Mouse (Mus musculus): ENCODE data around the gene Gm20388. TPM values are rescaled to one million over a fixed set of nuclear protein-coding genes. Genes with fewer than 3 reads are reported as not detected.

Gene Gm20388
- polyA plus RNA-seq, 1 experiment from 2014 or later, result not detected

GRCm38 (mm10) chr8:123103285-123103684 is 3192.6 kb downstream of the Gm20388 start:
- H3K4me1 ChIP-seq (ENCODE audit: control insufficient read depth, insufficient read depth, low read length), result peaks cover 7% of the 10 kb centered on the region; the same call in 1 of the 2 replicates
- no peaks in the 10 kb centered on the region for H3K9me3 ChIP-seq (ENCODE audit: control insufficient read depth, low read length)
- H3K4me2 ChIP-seq (ENCODE audit: low read depth, severe bottlenecking), result peak overlapping the region; percentile 59
- H3K27me3 ChIP-seq (ENCODE audit: control insufficient read depth, insufficient read depth, low read length), result no peaks in the 10 kb centered on the region
- H3K27ac ChIP-seq (replicated peaks; ENCODE audit: low read depth, low read length), result no peak overlapping the region; the same call in 1 of the 2 replicates
- 18% methylated on average over 14 of the region's 15 CpGs for WGBS
- peak overlapping the region; percentile 96 for H3K9ac ChIP-seq (ENCODE audit: low read length)
- H3K36me3 ChIP-seq (ENCODE audit: control insufficient read depth, insufficient read depth, low read length), result peaks cover 11% of the 10 kb centered on the region
- ATAC-seq (ENCODE audit: insufficient number of reproducible peaks, low FRiP score, low TSS enrichment, low read depth) (no peak), DNase-seq (ENCODE audit: low spot score) (no peak)
- H3K4me3 ChIP-seq (ENCODE audit: low read depth, low read length), result peak overlapping the region; percentile 94

DNA sequence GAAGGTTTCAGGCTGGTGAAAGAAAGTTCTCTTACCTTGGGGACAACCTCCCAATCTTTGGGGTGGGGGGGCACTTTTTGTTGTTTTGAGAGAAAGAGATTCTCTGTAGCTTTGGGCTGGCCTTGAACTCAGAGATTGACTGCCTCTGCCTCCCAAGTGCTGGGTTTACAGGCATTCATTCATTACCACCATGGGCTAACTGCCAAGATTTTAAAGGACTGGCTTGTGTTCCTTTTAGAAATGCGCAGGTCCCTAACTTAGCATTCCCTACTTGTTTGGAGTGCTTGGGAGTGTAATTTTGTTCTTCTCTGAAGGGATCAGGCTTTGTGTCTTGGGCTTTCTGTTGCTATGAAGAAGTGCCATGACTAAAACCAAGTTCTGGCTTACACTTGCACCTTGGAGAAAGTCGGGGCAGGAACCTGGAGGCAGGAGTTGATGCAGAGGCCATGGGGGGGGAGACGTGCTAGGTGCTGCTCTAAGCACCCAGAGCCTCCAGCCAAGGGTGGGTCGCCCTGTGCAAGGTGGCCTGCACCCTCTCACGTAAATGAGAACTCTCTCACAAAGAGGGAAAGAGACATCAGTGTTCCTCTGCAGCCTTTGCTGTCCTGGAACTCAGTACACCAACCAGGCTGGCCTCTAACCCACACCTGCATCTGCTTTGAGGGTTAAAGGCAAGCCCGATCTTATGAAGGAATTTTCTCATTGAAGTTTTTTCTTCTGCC is 3193.6 kb downstream of the Gm20388 start:
- ATAC-seq (ENCODE audit: insufficient number of reproducible peaks, low FRiP score, low TSS enrichment, low read depth), result no peak

GRCm38 (mm10) chr8:123105553-123106326 is 3195.1 kb downstream of the Gm20388 start:
- no peak for ATAC-seq (ENCODE audit: insufficient number of reproducible peaks, low FRiP score, low TSS enrichment, low read depth)
- Histone ChIP-seq H3K9me3 (ENCODE audit: control insufficient read depth, low read length) (no peaks in the 10 kb centered on the region), H3K9ac (ENCODE audit: low read length) (no peak overlapping the region), H3K4me1 (ENCODE audit: control insufficient read depth, insufficient read depth, low read length) (peaks cover 7% of the 10 kb centered on the region; the same call in 1 of the 2 replicates), H3K27me3 (ENCODE audit: control insufficient read depth, insufficient read depth, low read length) (no peaks in the 10 kb centered on the region), H3K36me3 (ENCODE audit: control insufficient read depth, insufficient read depth, low read length) (peaks cover 11% of the 10 kb centered on the region), H3K27ac (replicated peaks; ENCODE audit: low read depth, low read length) (no peak overlapping the region), H3K4me2 (ENCODE audit: low read depth, severe bottlenecking) (no peak overlapping the region), H3K4me3 (ENCODE audit: low read depth, low read length) (no peak overlapping the region)
- peak; percentile 33 for DNase-seq (ENCODE audit: low spot score)
- WGBS, result 73% methylated on average over 5 of the region's 5 CpGs

More for the DNA sequence above, 3193.6 kb downstream of the Gm20388 start:
- Histone ChIP-seq H3K4me1 (ENCODE audit: control insufficient read depth, insufficient read depth, low read length) (peaks cover 7% of the 10 kb centered on the region; the same call in 1 of the 2 replicates), H3K9me3 (ENCODE audit: control insufficient read depth, low read length) (no peaks in the 10 kb centered on the region), H3K9ac (ENCODE audit: low read length) (peak overlapping the region; percentile 96; the same call in 1 of the 2 replicates), H3K27me3 (ENCODE audit: control insufficient read depth, insufficient read depth, low read length) (no peaks in the 10 kb centered on the region), H3K27ac (replicated peaks; ENCODE audit: low read depth, low read length) (no peak overlapping the region), H3K4me2 (ENCODE audit: low read depth, severe bottlenecking) (no peak overlapping the region; the same call in 1 of the 2 replicates), H3K36me3 (ENCODE audit: control insufficient read depth, insufficient read depth, low read length) (peaks cover 11% of the 10 kb centered on the region), H3K4me3 (ENCODE audit: low read depth, low read length) (peak overlapping the region; percentile 94; the same call in 1 of the 2 replicates)
- WGBS, result 85% methylated on average over 6 of the region's 6 CpGs
- no peak for DNase-seq (ENCODE audit: low spot score)

DNA sequence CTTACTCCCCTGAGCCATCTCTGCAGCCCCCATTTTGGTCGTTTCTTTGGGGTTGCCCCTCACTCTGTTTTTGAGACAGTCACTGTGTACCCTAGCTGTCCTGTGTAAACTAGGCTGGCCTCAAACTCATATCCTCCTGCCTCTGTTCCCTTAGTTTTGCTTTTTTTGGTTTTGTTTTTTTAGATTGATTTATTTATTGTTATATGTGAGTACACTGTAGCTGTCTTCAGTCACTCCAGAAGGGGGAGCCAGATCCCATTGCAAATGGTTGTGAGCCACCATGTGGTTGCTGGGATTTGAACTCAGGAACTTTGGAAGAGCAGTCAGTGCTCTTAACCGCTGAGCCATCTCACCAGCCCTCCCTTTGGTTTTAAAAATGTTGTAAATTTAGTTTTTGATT is 3195.9 kb downstream of the Gm20388 start:
- WGBS, result 54% methylated on average over 2 of the region's 2 CpGs
- H3K9me3 ChIP-seq (ENCODE audit: control insufficient read depth, low read length), result no peaks in the 10 kb centered on the region
- no peak overlapping the region for H3K4me3 ChIP-seq (ENCODE audit: low read depth, low read length)
- peaks cover 7% of the 10 kb centered on the region; the same call in 1 of the 2 replicates for H3K4me1 ChIP-seq (ENCODE audit: control insufficient read depth, insufficient read depth, low read length)
- H3K27me3 ChIP-seq (ENCODE audit: control insufficient read depth, insufficient read depth, low read length), result no peaks in the 10 kb centered on the region
- ATAC-seq (ENCODE audit: insufficient number of reproducible peaks, low FRiP score, low TSS enrichment, low read depth) (no peak), DNase-seq (ENCODE audit: low spot score) (no peak)
- peaks cover 11% of the 10 kb centered on the region for H3K36me3 ChIP-seq (ENCODE audit: control insufficient read depth, insufficient read depth, low read length)
- H3K9ac ChIP-seq (ENCODE audit: low read length), result no peak overlapping the region
- H3K27ac ChIP-seq (replicated peaks; ENCODE audit: low read depth, low read length), result no peak overlapping the region
- no peak overlapping the region for H3K4me2 ChIP-seq (ENCODE audit: low read depth, severe bottlenecking)

GRCm38 (mm10) chr8:123108010-123108409 is 3197.4 kb downstream of the Gm20388 start:
- Histone ChIP-seq H3K9me3 (ENCODE audit: control insufficient read depth, low read length) (no peaks in the 10 kb centered on the region), H3K27me3 (ENCODE audit: control insufficient read depth, insufficient read depth, low read length) (no peaks in the 10 kb centered on the region), H3K4me1 (ENCODE audit: control insufficient read depth, insufficient read depth, low read length) (peaks cover 7% of the 10 kb centered on the region; the same call in 1 of the 2 replicates), H3K9ac (ENCODE audit: low read length) (no peak overlapping the region), H3K27ac (replicated peaks; ENCODE audit: low read depth, low read length) (no peak overlapping the region), H3K4me3 (ENCODE audit: low read depth, low read length) (no peak overlapping the region), H3K36me3 (ENCODE audit: control insufficient read depth, insufficient read depth, low read length) (peaks cover 11% of the 10 kb centered on the region), H3K4me2 (ENCODE audit: low read depth, severe bottlenecking) (no peak overlapping the region)
- ATAC-seq (ENCODE audit: insufficient number of reproducible peaks, low FRiP score, low TSS enrichment, low read depth) (no peak), DNase-seq (ENCODE audit: low spot score) (no peak)
- 80% methylated on average over 1 of the region's 1 CpGs for WGBS

DNA sequence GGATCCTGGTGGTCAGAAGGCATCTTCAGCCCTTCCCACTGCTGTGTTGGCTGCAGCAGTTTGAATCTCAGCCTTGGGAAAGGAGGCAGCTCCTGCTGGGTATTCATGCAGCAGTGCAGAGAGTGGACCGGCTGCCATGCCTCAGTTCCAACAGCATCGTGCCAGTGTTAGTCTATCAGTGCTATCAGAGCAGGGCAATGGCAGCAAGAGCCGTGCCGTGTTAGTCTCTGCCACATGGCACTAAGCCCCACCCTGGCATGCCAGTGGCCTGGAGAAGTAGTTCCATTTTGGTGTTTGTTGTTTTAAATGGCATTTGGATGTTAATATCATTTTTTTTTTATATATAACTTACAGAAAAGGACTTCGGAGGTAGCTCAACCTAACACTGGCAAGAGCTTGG is 3198.3 kb downstream of the Gm20388 start:
- H3K4me3 ChIP-seq (ENCODE audit: low read depth, low read length), result no peak overlapping the region
- no peak overlapping the region for H3K27ac ChIP-seq (replicated peaks; ENCODE audit: low read depth, low read length)
- no peak for DNase-seq (ENCODE audit: low spot score)
- H3K9me3 ChIP-seq (ENCODE audit: control insufficient read depth, low read length), result no peaks in the 10 kb centered on the region
- WGBS, result 85% methylated on average over 5 of the region's 5 CpGs
- peaks cover 6% of the 10 kb centered on the region for H3K36me3 ChIP-seq (ENCODE audit: control insufficient read depth, insufficient read depth, low read length)
- no peak for ATAC-seq (ENCODE audit: insufficient number of reproducible peaks, low FRiP score, low TSS enrichment, low read depth)
- H3K9ac ChIP-seq (ENCODE audit: low read length), result no peak overlapping the region
- H3K4me1 ChIP-seq (ENCODE audit: control insufficient read depth, insufficient read depth, low read length), result 0 out of 2 replicates have a peak, but pooled peaks cover 3% of the 10 kb centered on the region
- no peak overlapping the region for H3K4me2 ChIP-seq (ENCODE audit: low read depth, severe bottlenecking)
- no peaks in the 10 kb centered on the region for H3K27me3 ChIP-seq (ENCODE audit: control insufficient read depth, insufficient read depth, low read length)

- DNase-seq (ENCODE audit: low spot score), result peak; percentile 81
- H3K27ac ChIP-seq (replicated peaks; ENCODE audit: low read depth, low read length), result no peak overlapping the region
- H3K9me3 ChIP-seq (ENCODE audit: control insufficient read depth, low read length), result no peaks in the 10 kb centered on the region
- H3K4me1 ChIP-seq (ENCODE audit: control insufficient read depth, insufficient read depth, low read length), result no peaks in the 10 kb centered on the region
- H3K4me3 ChIP-seq (ENCODE audit: low read depth, low read length), result no peak overlapping the region
- no peaks in the 10 kb centered on the region for H3K36me3 ChIP-seq (ENCODE audit: control insufficient read depth, insufficient read depth, low read length)
- no peak overlapping the region for H3K4me2 ChIP-seq (ENCODE audit: low read depth, severe bottlenecking)
- no peak overlapping the region for H3K9ac ChIP-seq (ENCODE audit: low read length)
- ATAC-seq (ENCODE audit: insufficient number of reproducible peaks, low FRiP score, low TSS enrichment, low read depth), result peak; percentile 71; the same call in 1 of the 2 replicates
- 20% methylated on average over 4 of the region's 4 CpGs for WGBS
- H3K27me3 ChIP-seq (ENCODE audit: control insufficient read depth, insufficient read depth, low read length), result peaks cover 1% of the 10 kb centered on the region; the same call in 1 of the 2 replicates
Measured at GRCm38 (mm10) chr8:123110649-123111048, 3200.0 kb downstream of the Gm20388 start.

GRCm38 (mm10) chr8:123112892-123113291 is 3202.3 kb downstream of the Gm20388 start:
- 81% methylated on average over 9 of the region's 9 CpGs for WGBS
- ATAC-seq (ENCODE audit: insufficient number of reproducible peaks, low FRiP score, low TSS enrichment, low read depth), result no peak

More at GRCm38 (mm10) chr8:123112892-123113291, 3202.3 kb downstream of the Gm20388 start:
- H3K27ac ChIP-seq (replicated peaks; ENCODE audit: low read depth, low read length), result no peak overlapping the region
- H3K9me3 ChIP-seq (ENCODE audit: control insufficient read depth, low read length), result no peaks in the 10 kb centered on the region
- H3K4me1 ChIP-seq (ENCODE audit: control insufficient read depth, insufficient read depth, low read length), result peaks cover 11% of the 10 kb centered on the region
- H3K9ac ChIP-seq (ENCODE audit: low read length), result no peak overlapping the region
- no peak overlapping the region for H3K4me3 ChIP-seq (ENCODE audit: low read depth, low read length)
- H3K36me3 ChIP-seq (ENCODE audit: control insufficient read depth, insufficient read depth, low read length), result no peaks in the 10 kb centered on the region
- DNase-seq (ENCODE audit: low spot score), result no peak
- H3K27me3 ChIP-seq (ENCODE audit: control insufficient read depth, insufficient read depth, low read length), result peaks cover 24% of the 10 kb centered on the region
- H3K4me2 ChIP-seq (ENCODE audit: low read depth, severe bottlenecking), result no peak overlapping the region
